Mouse (Mus musculus): ENCODE data around the gene Coro1c. TPM values are rescaled to one million over a fixed set of nuclear protein-coding genes. Genes with fewer than 3 reads are reported as not detected.

The Coro1c gene
- polyA plus RNA-seq, 1 experiment: 12.9 TPM

DNA sequence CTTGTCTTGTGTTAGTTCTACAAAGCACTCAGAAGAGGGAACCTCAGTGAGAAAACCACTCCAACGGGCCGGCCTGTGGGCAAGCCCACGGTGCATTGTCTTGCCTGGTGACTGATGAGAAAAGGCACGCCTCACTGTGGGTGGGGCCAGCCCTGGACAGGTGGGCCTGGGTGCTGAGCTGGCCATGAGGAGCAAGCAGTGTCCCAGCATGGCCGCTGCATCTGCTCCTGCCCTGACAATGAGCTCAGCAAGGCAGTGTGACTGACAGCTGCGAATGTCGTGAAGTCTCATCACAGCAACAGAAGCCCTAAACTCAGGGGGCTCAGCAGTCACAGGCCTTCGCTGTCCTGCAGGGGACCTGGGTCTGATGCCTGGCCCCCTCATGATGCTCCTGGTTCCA is 62.9 kb downstream of the Coro1c start:
- no peak overlapping the region for H3K4me3 ChIP-seq (ENCODE audit: control insufficient read depth, low read depth, low read length)
- H3K27me3 ChIP-seq (ENCODE audit: control insufficient read depth, insufficient read depth, low read length): no peaks in the 10 kb centered on the region
- no peaks in the 10 kb centered on the region for H3K36me3 ChIP-seq (ENCODE audit: control insufficient read depth, insufficient read depth, low read length)
- no peak overlapping the region for H3K27ac ChIP-seq (ENCODE audit: control insufficient read depth, insufficient read depth, low read depth, low read length)
- TF ChIP-seq CTCF (IDR thresholded peaks at IDR 0.05; ENCODE audit: control insufficient read depth, insufficient read depth, insufficient replicate concordance, low read depth, low read length) (no peak), POLR2A (IDR thresholded peaks at IDR 0.05; ENCODE audit: control insufficient read depth, low read depth, low read length) (no peak)
- no peaks in the 10 kb centered on the region for H3K4me1 ChIP-seq (ENCODE audit: control insufficient read depth, insufficient read depth, low read length)

DNA sequence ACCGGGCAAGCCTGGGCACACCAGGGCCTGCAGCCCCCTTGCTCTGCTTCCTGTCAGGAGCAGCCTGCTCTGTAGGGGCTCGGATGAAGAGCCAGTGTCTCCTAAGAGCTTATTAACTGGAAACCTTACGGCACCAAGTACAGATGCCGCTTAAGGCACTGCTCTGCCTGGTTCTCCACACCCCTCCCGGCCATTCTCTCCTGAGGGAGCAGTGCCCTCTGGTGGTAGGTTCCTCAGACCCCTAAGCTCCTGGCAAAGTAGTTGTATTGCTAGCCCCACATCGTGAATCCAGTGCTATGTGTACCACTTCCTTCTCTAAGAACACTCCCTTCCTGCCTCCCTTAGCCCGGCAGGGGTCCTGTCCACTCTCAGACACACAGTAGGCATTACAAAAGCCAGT is 63.8 kb downstream of the Coro1c start:
- Histone ChIP-seq H3K36me3 (ENCODE audit: control insufficient read depth, insufficient read depth, low read length) (no peaks in the 10 kb centered on the region), H3K27me3 (ENCODE audit: control insufficient read depth, insufficient read depth, low read length) (no peaks in the 10 kb centered on the region), H3K4me1 (ENCODE audit: control insufficient read depth, insufficient read depth, low read length) (no peaks in the 10 kb centered on the region), H3K27ac (ENCODE audit: control insufficient read depth, insufficient read depth, low read depth, low read length) (no peak overlapping the region), H3K4me3 (ENCODE audit: control insufficient read depth, low read depth, low read length) (no peak overlapping the region)
- TF ChIP-seq CTCF (IDR thresholded peaks at IDR 0.05; ENCODE audit: control insufficient read depth, insufficient read depth, insufficient replicate concordance, low read depth, low read length) (peak; percentile 19; the same call in 1 of the 2 replicates), POLR2A (IDR thresholded peaks at IDR 0.05; ENCODE audit: control insufficient read depth, low read depth, low read length) (no peak)

DNA sequence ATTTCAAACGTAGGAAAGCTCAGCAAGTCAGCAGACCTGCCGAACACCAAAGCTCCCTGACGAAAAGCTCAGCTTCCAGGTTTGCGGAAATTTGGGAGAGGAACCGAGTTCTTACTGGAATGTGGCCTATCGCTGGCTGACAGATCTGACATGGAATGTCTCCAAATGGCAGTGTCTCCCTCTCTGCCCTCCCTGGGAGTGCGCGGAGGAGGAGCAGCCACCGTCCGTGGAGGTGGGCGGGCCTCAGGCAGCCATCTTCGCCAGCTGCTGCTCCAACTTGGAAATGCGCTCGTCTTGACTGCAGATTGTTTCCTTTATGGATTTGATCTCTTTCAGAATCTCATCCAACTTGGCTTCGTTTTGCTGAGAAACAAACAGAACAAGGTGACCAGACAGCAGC is 64.5 kb downstream of the Coro1c start:
- Histone ChIP-seq H3K4me3 (ENCODE audit: control insufficient read depth, low read depth, low read length) (no peak overlapping the region), H3K27me3 (ENCODE audit: control insufficient read depth, insufficient read depth, low read length) (no peaks in the 10 kb centered on the region), H3K27ac (ENCODE audit: control insufficient read depth, insufficient read depth, low read depth, low read length) (no peak overlapping the region), H3K4me1 (ENCODE audit: control insufficient read depth, insufficient read depth, low read length) (no peaks in the 10 kb centered on the region), H3K36me3 (ENCODE audit: control insufficient read depth, insufficient read depth, low read length) (no peaks in the 10 kb centered on the region)
- no peak for TF ChIP-seq CTCF (IDR thresholded peaks at IDR 0.05; ENCODE audit: control insufficient read depth, insufficient read depth, insufficient replicate concordance, low read depth, low read length)
- TF ChIP-seq POLR2A (IDR thresholded peaks at IDR 0.05; ENCODE audit: control insufficient read depth, low read depth, low read length): no peak

DNA sequence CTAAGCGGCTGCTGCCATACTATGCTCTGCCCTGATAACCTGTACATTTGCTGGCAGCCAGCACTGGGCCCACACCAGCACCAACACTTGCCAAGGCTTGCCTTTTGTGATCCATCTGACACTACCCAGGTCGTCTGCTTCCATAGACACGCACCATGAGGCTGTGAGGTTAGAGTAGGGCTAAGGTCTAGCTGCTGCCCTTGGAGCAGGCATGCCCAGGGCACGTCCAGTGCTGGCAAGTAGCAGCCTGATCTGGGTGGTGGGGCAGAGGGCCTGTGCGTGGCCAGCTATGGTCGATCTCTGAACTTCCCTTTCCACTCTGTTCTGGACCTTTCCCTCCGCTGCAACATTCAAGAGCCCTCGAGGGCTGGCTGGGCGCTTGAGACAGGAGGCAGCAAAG is 65.7 kb downstream of the Coro1c start:
- H3K4me3 ChIP-seq (ENCODE audit: control insufficient read depth, low read depth, low read length): no peak overlapping the region
- no peak for TF ChIP-seq CTCF (IDR thresholded peaks at IDR 0.05; ENCODE audit: control insufficient read depth, insufficient read depth, insufficient replicate concordance, low read depth, low read length)
- no peak for TF ChIP-seq POLR2A (IDR thresholded peaks at IDR 0.05; ENCODE audit: control insufficient read depth, low read depth, low read length)
- no peaks in the 10 kb centered on the region for H3K4me1 ChIP-seq (ENCODE audit: control insufficient read depth, insufficient read depth, low read length)
- H3K36me3 ChIP-seq (ENCODE audit: control insufficient read depth, insufficient read depth, low read length): no peaks in the 10 kb centered on the region
- H3K27me3 ChIP-seq (ENCODE audit: control insufficient read depth, insufficient read depth, low read length): no peaks in the 10 kb centered on the region
- H3K27ac ChIP-seq (ENCODE audit: control insufficient read depth, insufficient read depth, low read depth, low read length): no peak overlapping the region

DNA sequence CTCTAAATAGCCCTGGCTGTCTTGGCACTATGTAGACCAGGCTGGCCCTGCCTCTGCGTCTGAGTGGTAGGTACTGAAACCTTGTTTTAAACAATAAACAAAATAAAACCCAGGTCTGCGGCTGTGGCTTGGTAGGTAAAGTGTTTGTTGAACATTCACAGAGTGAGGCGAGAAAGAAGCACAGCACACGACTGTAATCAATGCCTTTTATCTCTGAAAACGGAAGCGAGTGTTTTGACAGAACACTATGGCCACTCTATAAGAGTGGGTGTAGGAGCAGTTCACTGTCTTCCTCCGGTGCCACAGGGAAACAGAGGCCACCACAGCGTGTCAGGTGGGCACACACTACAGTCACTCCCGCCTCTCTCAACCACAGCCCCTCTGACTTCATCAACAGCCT is 66.3 kb downstream of the Coro1c start:
- TF ChIP-seq POLR2A (IDR thresholded peaks at IDR 0.05; ENCODE audit: control insufficient read depth, low read depth, low read length) (no peak), CTCF (IDR thresholded peaks at IDR 0.05; ENCODE audit: control insufficient read depth, insufficient read depth, insufficient replicate concordance, low read depth, low read length) (no peak)
- no peaks in the 10 kb centered on the region for H3K36me3 ChIP-seq (ENCODE audit: control insufficient read depth, insufficient read depth, low read length)
- no peak overlapping the region for H3K27ac ChIP-seq (ENCODE audit: control insufficient read depth, insufficient read depth, low read depth, low read length)
- H3K27me3 ChIP-seq (ENCODE audit: control insufficient read depth, insufficient read depth, low read length): no peaks in the 10 kb centered on the region
- H3K4me1 ChIP-seq (ENCODE audit: control insufficient read depth, insufficient read depth, low read length): no peaks in the 10 kb centered on the region
- no peak overlapping the region for H3K4me3 ChIP-seq (ENCODE audit: control insufficient read depth, low read depth, low read length)

DNA sequence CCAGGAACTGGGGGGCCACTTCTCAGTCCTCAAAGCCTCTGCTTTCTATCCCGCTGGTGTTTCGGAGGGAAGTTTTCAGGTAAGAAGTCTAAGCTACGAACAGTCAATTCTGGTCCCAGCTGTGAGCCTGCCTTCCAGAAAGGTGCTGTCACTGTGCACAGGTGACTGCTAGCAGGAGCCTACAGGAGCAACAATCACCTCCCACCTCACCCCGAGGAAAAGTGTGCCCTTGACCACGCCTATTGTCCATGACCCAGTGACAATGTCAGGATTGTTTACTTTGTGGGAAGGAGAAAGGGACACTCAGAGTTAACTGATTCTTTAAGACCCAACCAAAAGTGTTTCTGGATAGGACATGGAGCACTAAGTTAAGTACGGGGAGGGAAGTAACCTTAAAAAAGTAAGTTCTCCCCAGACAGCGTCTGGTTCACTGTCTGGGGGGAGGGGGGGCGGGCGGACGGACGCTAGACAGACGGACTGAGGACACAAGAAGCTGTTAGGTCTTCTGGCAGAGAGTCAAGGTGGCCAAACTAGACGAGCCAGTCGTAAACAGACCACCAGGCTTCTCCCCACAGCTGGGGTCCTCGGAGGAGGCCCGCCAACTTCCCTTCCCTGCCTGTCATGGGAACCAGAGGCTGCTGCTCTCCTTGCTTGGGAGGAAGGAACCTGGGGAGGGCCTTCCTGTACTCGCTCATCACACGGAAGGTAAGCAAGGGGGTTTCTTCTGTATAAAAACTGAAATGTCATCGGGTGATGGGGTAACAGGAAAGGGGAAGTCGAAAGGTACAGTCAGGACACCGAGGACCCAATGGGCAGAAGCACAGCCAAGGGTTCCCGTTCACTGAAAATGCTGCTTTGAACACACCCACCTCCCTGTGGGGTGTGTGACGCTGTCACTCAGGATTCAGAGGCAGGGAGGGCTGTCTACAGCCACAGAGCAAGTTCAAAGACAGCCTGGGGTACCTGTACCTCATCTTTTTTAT is 67.0 kb downstream of the Coro1c start:
- H3K36me3 ChIP-seq (ENCODE audit: control insufficient read depth, insufficient read depth, low read length): no peaks in the 10 kb centered on the region
- no peak for TF ChIP-seq POLR2A (IDR thresholded peaks at IDR 0.05; ENCODE audit: control insufficient read depth, low read depth, low read length)
- TF ChIP-seq CTCF (IDR thresholded peaks at IDR 0.05; ENCODE audit: control insufficient read depth, insufficient read depth, insufficient replicate concordance, low read depth, low read length): no peak
- H3K4me3 ChIP-seq (ENCODE audit: control insufficient read depth, low read depth, low read length): no peak overlapping the region
- H3K27ac ChIP-seq (ENCODE audit: control insufficient read depth, insufficient read depth, low read depth, low read length): no peak overlapping the region
- H3K27me3 ChIP-seq (ENCODE audit: control insufficient read depth, insufficient read depth, low read length): no peaks in the 10 kb centered on the region
- no peaks in the 10 kb centered on the region for H3K4me1 ChIP-seq (ENCODE audit: control insufficient read depth, insufficient read depth, low read length)

DNA sequence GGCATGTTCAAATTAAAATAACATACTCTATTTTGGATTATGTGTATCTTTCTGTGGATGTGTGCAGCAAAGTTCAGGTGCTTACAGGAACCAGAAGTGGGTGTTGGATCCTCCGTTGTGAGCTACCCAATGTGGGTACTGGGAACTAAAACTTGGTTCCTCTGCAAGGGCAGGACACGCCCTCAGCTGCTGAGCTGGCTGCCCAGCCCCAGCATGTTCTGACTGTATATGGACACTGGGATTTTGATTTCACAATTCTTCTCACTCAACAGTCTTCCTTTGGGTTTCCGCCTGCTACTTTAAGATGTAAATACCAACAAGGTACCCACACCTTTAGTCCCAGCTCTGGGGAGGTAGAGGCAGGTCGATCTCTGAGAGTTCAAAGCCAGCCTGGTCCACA is 68.1 kb downstream of the Coro1c start:
- H3K27me3 ChIP-seq (ENCODE audit: control insufficient read depth, insufficient read depth, low read length): no peaks in the 10 kb centered on the region
- no peaks in the 10 kb centered on the region for H3K36me3 ChIP-seq (ENCODE audit: control insufficient read depth, insufficient read depth, low read length)
- H3K4me3 ChIP-seq (ENCODE audit: control insufficient read depth, low read depth, low read length): no peak overlapping the region
- no peaks in the 10 kb centered on the region for H3K4me1 ChIP-seq (ENCODE audit: control insufficient read depth, insufficient read depth, low read length)
- TF ChIP-seq POLR2A (IDR thresholded peaks at IDR 0.05; ENCODE audit: control insufficient read depth, low read depth, low read length): no peak
- TF ChIP-seq CTCF (IDR thresholded peaks at IDR 0.05; ENCODE audit: control insufficient read depth, insufficient read depth, insufficient replicate concordance, low read depth, low read length): no peak
- no peak overlapping the region for H3K27ac ChIP-seq (ENCODE audit: control insufficient read depth, insufficient read depth, low read depth, low read length)

Measured in testis, adult 2 months (tissue).